Mouse (Mus musculus) myocyte (in vitro differentiated cells): Measurements from ENCODE around the gene Crybb3. TPM values are rescaled to one million over a fixed set of nuclear protein-coding genes. Genes with fewer than 3 reads are reported as not detected.
"Not testable (repeated sequence)": the region's sequence is repeated elsewhere in the genome, so short reads cannot be mapped to it uniquely, and the experiment has no call there.

Experiments used
- H3K27me3 ChIP-seq: one replicate; pipeline ENCODE4 v1.6.1; 2011; ENCODE audit not compliant: control insufficient read depth, insufficient read depth, insufficient read length
- H3K36me3 ChIP-seq: one replicate; pipeline ENCODE4 v1.6.1; 2011; ENCODE audit not compliant: control insufficient read depth, insufficient read depth
- H3K4me2 ChIP-seq: one replicate; pipeline ENCODE4 v1.6.1; 2011; ENCODE audit warnings: low read depth, control low read depth
- H3K4me3 ChIP-seq: one replicate; pipeline ENCODE4 v1.5.1; 2011; ENCODE audit warnings: mild to moderate bottlenecking, control low read depth, moderate library complexity
- H3K79me2 ChIP-seq: one replicate; pipeline ENCODE4 v1.6.1; 2011; ENCODE audit not compliant: control insufficient read depth, insufficient read depth
- H3ac ChIP-seq: one replicate; pipeline ENCODE4 v1.6.1; 2011; ENCODE audit not compliant: control insufficient read depth, insufficient read length
- CEBPB ChIP-seq: IDR thresholded peaks from 2 replicates; pipeline ENCODE4 v1.6.1; 2011; ENCODE audit warnings: mild to moderate bottlenecking, moderate library complexity; ENCODE audit not compliant: poor library complexity, insufficient read depth, severe bottlenecking
- E2F4 ChIP-seq: IDR thresholded peaks from one replicate; pipeline ENCODE4 v1.6.1; 2011; ENCODE audit warnings: mild to moderate bottlenecking, control low read depth, moderate library complexity; ENCODE audit not compliant: insufficient read depth
- MAX ChIP-seq: IDR thresholded peaks from one replicate; pipeline ENCODE4 v1.6.1; 2011; ENCODE audit warnings: low read depth, mild to moderate bottlenecking, control low read depth
- MYOD1 ChIP-seq, 3 experiments: IDR thresholded peaks; one replicate each; pipeline ENCODE4 v1.6.1; 2011; ENCODE audit warnings: control low read depth in 2 of 3, low read depth in 2 of 3, mild to moderate bottlenecking in 2 of 3, moderate library complexity in 1 of 3; ENCODE audit not compliant: insufficient read length in 2 of 3, control insufficient read depth in 1 of 3
- MYOG ChIP-seq, 3 experiments: IDR thresholded peaks; one replicate each; pipeline ENCODE4 v1.6.1; 2011; ENCODE audit warnings: control low read depth in 2 of 3, low read depth in 2 of 3, mild to moderate bottlenecking in 2 of 3; ENCODE audit not compliant: insufficient read length in 2 of 3, control insufficient read depth in 1 of 3, insufficient read depth in 1 of 3
- POLR2A ChIP-seq: IDR thresholded peaks from one replicate; pipeline ENCODE4 v1.6.1; 2011; ENCODE audit warnings: low read depth, mild to moderate bottlenecking, control low read depth, moderate library complexity; ENCODE audit not compliant: insufficient read length
- POLR2AphosphoS2 ChIP-seq: IDR thresholded peaks from one replicate; pipeline ENCODE4 v1.6.1; 2011; ENCODE audit warnings: low read depth, control low read depth; ENCODE audit not compliant: insufficient read length
- REST ChIP-seq: IDR thresholded peaks from one replicate; pipeline ENCODE4 v1.6.1; 2011; ENCODE audit warnings: mild to moderate bottlenecking, control low read depth, moderate library complexity; ENCODE audit not compliant: insufficient read depth, insufficient read length
- SRF ChIP-seq: IDR thresholded peaks from one replicate; pipeline ENCODE4 v1.6.1; 2011; ENCODE audit warnings: low read depth; ENCODE audit not compliant: control insufficient read depth, insufficient read length
- TCF12 ChIP-seq: IDR thresholded peaks from one replicate; pipeline ENCODE4 v1.6.1; 2011; ENCODE audit warnings: mild to moderate bottlenecking, control low read depth; ENCODE audit not compliant: poor library complexity, insufficient read depth, severe bottlenecking
- TCF3 ChIP-seq: IDR thresholded peaks from one replicate; pipeline ENCODE4 v1.6.1; 2011; ENCODE audit warnings: low read depth, control low read depth; ENCODE audit not compliant: insufficient read length
- USF1 ChIP-seq: IDR thresholded peaks from one replicate; pipeline ENCODE4 v1.6.1; 2011; ENCODE audit warnings: low read depth, mild to moderate bottlenecking, control low read depth, moderate library complexity
- polyA plus RNA-seq: library from polyadenylated mRNA; unstranded; fragments of >200 nt; fragmentation: generic; extraction: Trizol; gene quantifications from one replicate; pipeline ENCODE4 v1.2.1, GENCODE M21; 2012; ENCODE audit warnings: missing spikeins

Gene Crybb3
- polyA plus RNA-seq, 1 experiment: 0.30 TPM

GRCm38 (mm10) chr5:113110929-113111328 is 29.5 kb upstream of the Crybb3 start:
- TF ChIP-seq POLR2AphosphoS2: peak; percentile 11
- TF ChIP-seq E2F4: no peak
- H3ac ChIP-seq: no peak overlapping the region
- no peaks in the 10 kb centered on the region for H3K27me3 ChIP-seq
- H3K79me2 ChIP-seq: no peaks in the 10 kb centered on the region
- no peak overlapping the region for H3K4me3 ChIP-seq
- peak overlapping the region; percentile 20 for H3K4me2 ChIP-seq
- H3K36me3 ChIP-seq: no peaks in the 10 kb centered on the region

GRCm38 (mm10) chr5:113109651-113110050 is 28.3 kb upstream of the Crybb3 start:
- not testable (repeated sequence) for H3K4me3 ChIP-seq, H3K36me3 ChIP-seq, H3K79me2 ChIP-seq, H3K4me2 ChIP-seq, H3K27me3 ChIP-seq, H3ac ChIP-seq

GRCm38 (mm10) chr5:113108165-113108764 is 26.9 kb upstream of the Crybb3 start:
- no peak for TF ChIP-seq USF1
- TF ChIP-seq TCF12: peak; percentile 89
- no peak for TF ChIP-seq MAX
- TF ChIP-seq POLR2AphosphoS2: no peak
- TF ChIP-seq MYOG (IDR thresholded peaks at IDR 0.05; ENCODE audit: control insufficient read depth in 1 of 3, insufficient read depth in 1 of 3, insufficient read length in 2 of 3, low read depth in 2 of 3): peak; percentile 54 to 96 (median 94)
- TF ChIP-seq MYOD1 (IDR thresholded peaks at IDR 0.05; ENCODE audit: control insufficient read depth in 1 of 3, insufficient read length in 2 of 3, low read depth in 2 of 3): peak; percentile 55 to 87 (median 84)
- TF ChIP-seq POLR2A: no peak
- TF ChIP-seq REST: no peak
- TF ChIP-seq CEBPB: no peak
- no peak for TF ChIP-seq TCF3
- no peak for TF ChIP-seq SRF
- TF ChIP-seq E2F4: no peak
- Histone ChIP-seq H3K79me2 (no peaks in the 10 kb centered on the region), H3K4me2 (no peak overlapping the region), H3K27me3 (no peaks in the 10 kb centered on the region), H3ac (no peak overlapping the region), H3K4me3 (no peak overlapping the region), H3K36me3 (no peaks in the 10 kb centered on the region)

- Histone ChIP-seq H3ac (no peak overlapping the region), H3K27me3 (no peaks in the 10 kb centered on the region), H3K79me2 (no peaks in the 10 kb centered on the region), H3K4me2 (peak overlapping the region; percentile 15), H3K4me3 (no peak overlapping the region), H3K36me3 (no peaks in the 10 kb centered on the region)
- no peak for TF ChIP-seq E2F4
These were observed 26.3 kb upstream of the Crybb3 start for GRCm38 (mm10) chr5:113107709-113108108.

GRCm38 (mm10) chr5:113106594-113106993 is 25.2 kb upstream of the Crybb3 start:
- H3K4me3 ChIP-seq: no peak overlapping the region
- H3K79me2 ChIP-seq: no peaks in the 10 kb centered on the region
- H3K36me3 ChIP-seq: no peaks in the 10 kb centered on the region
- no peaks in the 10 kb centered on the region for H3K27me3 ChIP-seq
- H3ac ChIP-seq: no peak overlapping the region
- TF ChIP-seq MYOD1 (IDR thresholded peaks at IDR 0.05; ENCODE audit: control insufficient read depth in 1 of 3, insufficient read length in 2 of 3, low read depth in 2 of 3) (peak in 1 of 3 experiments; percentile 49), MAX (no peak), MYOG (IDR thresholded peaks at IDR 0.05; ENCODE audit: control insufficient read depth in 1 of 3, insufficient read depth in 1 of 3, insufficient read length in 2 of 3, low read depth in 2 of 3) (peak in 1 of 3 experiments; percentile 56), TCF12 (no peak), POLR2AphosphoS2 (no peak)
- H3K4me2 ChIP-seq: no peak overlapping the region

GRCm38 (mm10) chr5:113105481-113105880 is 24.1 kb upstream of the Crybb3 start:
- Histone ChIP-seq H3ac (no peak overlapping the region), H3K79me2 (no peaks in the 10 kb centered on the region), H3K36me3 (no peaks in the 10 kb centered on the region), H3K4me3 (no peak overlapping the region), H3K27me3 (no peaks in the 10 kb centered on the region), H3K4me2 (no peak overlapping the region)
- TF ChIP-seq TCF3: no peak
- no peak for TF ChIP-seq USF1
- no peak for TF ChIP-seq MAX
- no peak for TF ChIP-seq REST
- no peak for TF ChIP-seq MYOG (IDR thresholded peaks at IDR 0.05; ENCODE audit: control insufficient read depth in 1 of 3, insufficient read depth in 1 of 3, insufficient read length in 2 of 3, low read depth in 2 of 3)
- no peak for TF ChIP-seq MYOD1 (IDR thresholded peaks at IDR 0.05; ENCODE audit: control insufficient read depth in 1 of 3, insufficient read length in 2 of 3, low read depth in 2 of 3)
- TF ChIP-seq E2F4: no peak
- TF ChIP-seq CEBPB: no peak
- no peak for TF ChIP-seq SRF
- TF ChIP-seq TCF12: no peak
- TF ChIP-seq POLR2AphosphoS2: no peak
- TF ChIP-seq POLR2A: no peak
